Mouse (Mus musculus): ENCODE data around the gene Hbb-bh1.

GRCm38 (mm10) chr7:103824597-103824996, 18.4 kb downstream of the Hbb-bh1 start:
- TF ChIP-seq GATA1 (IDR thresholded peaks at IDR 0.05; ENCODE audit: borderline replicate concordance, low read length) (no peak), FLI1 (IDR thresholded peaks at IDR 0.05; ENCODE audit: low read length) (no peak)

All from megakaryocyte, embryonic 14.5 days (primary cell).